Mouse (Mus musculus): ENCODE measurements around the gene Fgf10. TPM values are rescaled to one million over a fixed set of nuclear protein-coding genes. Genes with fewer than 3 reads are reported as not detected.

Gene Fgf10
- polyA plus RNA-seq (2015; fragmentation: Nextera tagmentation; extraction: Ambion mirVana): 0.41 and 0.67 TPM in 2 replicates

GRCm38 (mm10) chr13:118669491-118669890 lies at the start of gene Fgf10:
Gene Fgf10, plus strand, starts transcription at chr13:118669791.

